Mouse (Mus musculus) heart, embryonic 11.5 days (tissue): Measurements from ENCODE around the gene Coasy. TPM values are rescaled to one million over a fixed set of nuclear protein-coding genes. Genes with fewer than 3 reads are reported as not detected.

Experiments used
- ATAC-seq: fragments of 200-750 bp; cut with Nextera tagmentation; replicated peaks from 2 replicates; pipeline ENCODE4 v1.8.0; 2017; ENCODE audit warnings: moderate library complexity; ENCODE audit not compliant: insufficient number of reproducible peaks, low FRiP score, low TSS enrichment
- H3K27ac ChIP-seq: fragments of 300-500 bp; sonication (generic); 2 replicates; pipeline ENCODE4 v1.5.1; 2014; ENCODE audit warnings: mild to moderate bottlenecking, low read depth, low read length
- H3K27me3 ChIP-seq: fragments of 300-500 bp; sonication (generic); 2 replicates; pipeline ENCODE4 v1.6.1; 2014; ENCODE audit warnings: mild to moderate bottlenecking, low read length, mixed read lengths; ENCODE audit not compliant: control insufficient read depth, insufficient read depth
- H3K36me3 ChIP-seq: fragments of 300-500 bp; sonication (generic); 2 replicates; pipeline ENCODE4 v1.6.1; 2014; ENCODE audit warnings: mild to moderate bottlenecking, low read length, moderate library complexity, mixed read lengths; ENCODE audit not compliant: control insufficient read depth, insufficient read depth
- H3K4me1 ChIP-seq: fragments of 300-500 bp; sonication (generic); 2 replicates; pipeline ENCODE4 v1.6.1; 2014; ENCODE audit warnings: low read length; ENCODE audit not compliant: control insufficient read depth, insufficient read depth
- H3K4me2 ChIP-seq: fragments of 300-500 bp; sonication (generic); 2 replicates; pipeline ENCODE4 v1.6.1; 2014; ENCODE audit warnings: mild to moderate bottlenecking, moderate library complexity
- H3K4me3 ChIP-seq: fragments of 300-500 bp; sonication (generic); 2 replicates; pipeline ENCODE4 v1.5.1; 2014; ENCODE audit warnings: low read depth, low read length
- H3K9ac ChIP-seq: fragments of 300-500 bp; sonication (generic); 2 replicates; pipeline ENCODE4 v1.6.1; 2014; ENCODE audit warnings: mild to moderate bottlenecking, low read depth, low read length, moderate library complexity
- H3K9me3 ChIP-seq: fragments of 300-500 bp; sonication (generic); replicated peaks from 2 replicates; pipeline ENCODE4 v1.6.1; 2016; ENCODE audit warnings: low read length; ENCODE audit not compliant: control insufficient read depth
- WGBS: fragments of 180-500 bp; shearing (Covaris S2); extraction: QIAGEN DNeasy Blood & Tissue Kit; methylation state at CpG from one replicate; pipeline ENCODE4 v1.1.7; 2014; ENCODE audit not compliant: insufficient replicate concordance; 5-methylcytosine and 5-hydroxymethylcytosine counted together
- polyA plus RNA-seq: library from polyadenylated mRNA; unstranded; fragments of >200 nt; fragmentation: Nextera tagmentation; extraction: Ambion mirVana; gene quantifications from 2 replicates; pipeline ENCODE4 v1.2.1, GENCODE M21; 2014

The Coasy gene
- polyA plus RNA-seq, 1 experiment from 2014 or later = 29.6 TPM

DNA sequence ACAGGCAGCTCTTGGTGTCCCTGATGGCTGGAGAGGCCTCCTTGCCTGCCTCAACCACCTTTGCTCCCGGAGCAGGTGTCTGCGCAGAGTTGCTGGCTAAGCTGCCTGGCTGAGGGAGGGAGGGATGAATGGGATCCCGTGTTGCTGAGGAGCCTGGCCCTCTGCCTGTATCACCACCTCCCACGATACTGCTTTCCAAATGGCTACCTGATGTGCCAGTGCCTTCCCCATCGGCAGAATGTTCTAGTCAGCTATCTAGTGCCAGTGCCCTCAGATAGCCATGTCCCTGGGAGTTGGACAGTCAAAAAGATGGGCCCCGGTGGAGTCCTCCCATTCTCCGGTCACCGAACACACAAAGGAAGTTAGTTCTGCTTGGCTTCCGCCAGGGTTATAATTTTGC, 32.0 kb upstream of the Coasy start:
- Histone ChIP-seq H3K27ac (no peak overlapping the region), H3K4me3 (no peak overlapping the region), H3K4me2 (no peak overlapping the region), H3K9ac (no peak overlapping the region), H3K4me1 (peaks cover 8% of the 10 kb centered on the region; the same call in 1 of the 2 replicates), H3K27me3 (no peaks in the 10 kb centered on the region), H3K9me3 (no peaks in the 10 kb centered on the region), H3K36me3 (peaks cover 44% of the 10 kb centered on the region)
- no peak for ATAC-seq
- 90% methylated on average over 9 of the region's 9 CpGs for WGBS

DNA sequence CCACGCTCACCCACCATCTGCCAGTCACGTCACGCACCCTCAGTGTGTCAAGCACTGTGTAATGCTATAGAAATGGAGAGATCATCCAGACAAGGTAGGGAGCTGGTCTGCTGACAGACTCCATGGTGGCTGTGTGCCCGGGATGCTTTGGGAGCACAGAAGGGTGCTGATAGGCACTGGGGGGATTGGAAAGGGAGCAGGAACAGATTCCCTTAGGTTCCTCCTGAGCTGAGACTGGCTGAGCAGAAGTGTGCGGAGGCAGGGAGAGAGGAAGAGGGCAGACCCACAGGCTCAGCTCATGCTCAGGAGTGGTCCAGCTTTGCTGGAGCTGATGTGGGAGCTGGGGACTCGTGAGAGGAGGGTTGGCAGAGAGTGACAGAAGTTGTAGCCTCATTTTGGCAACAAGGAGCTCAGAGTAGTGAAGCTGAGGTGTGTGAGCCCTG, 31.3 kb upstream of the Coasy start:
- Histone ChIP-seq H3K4me1 (peaks cover 7% of the 10 kb centered on the region), H3K27me3 (no peaks in the 10 kb centered on the region), H3K9ac (no peak overlapping the region), H3K9me3 (no peaks in the 10 kb centered on the region), H3K27ac (no peak overlapping the region), H3K4me3 (no peak overlapping the region), H3K4me2 (no peak overlapping the region), H3K36me3 (peaks cover 37% of the 10 kb centered on the region)
- WGBS = 82% methylated on average over 6 of the region's 6 CpGs
- no peak for ATAC-seq

GRCm38 (mm10) chr11:101051617-101052016, 30.7 kb upstream of the Coasy start:
- Histone ChIP-seq H3K36me3 (peaks cover 34% of the 10 kb centered on the region), H3K27ac (no peak overlapping the region), H3K27me3 (no peaks in the 10 kb centered on the region), H3K4me2 (no peak overlapping the region), H3K4me1 (peaks cover 9% of the 10 kb centered on the region), H3K4me3 (no peak overlapping the region), H3K9me3 (no peaks in the 10 kb centered on the region), H3K9ac (no peak overlapping the region)
- ATAC-seq = no peak
- 81% methylated on average over 8 of the region's 8 CpGs for WGBS

DNA sequence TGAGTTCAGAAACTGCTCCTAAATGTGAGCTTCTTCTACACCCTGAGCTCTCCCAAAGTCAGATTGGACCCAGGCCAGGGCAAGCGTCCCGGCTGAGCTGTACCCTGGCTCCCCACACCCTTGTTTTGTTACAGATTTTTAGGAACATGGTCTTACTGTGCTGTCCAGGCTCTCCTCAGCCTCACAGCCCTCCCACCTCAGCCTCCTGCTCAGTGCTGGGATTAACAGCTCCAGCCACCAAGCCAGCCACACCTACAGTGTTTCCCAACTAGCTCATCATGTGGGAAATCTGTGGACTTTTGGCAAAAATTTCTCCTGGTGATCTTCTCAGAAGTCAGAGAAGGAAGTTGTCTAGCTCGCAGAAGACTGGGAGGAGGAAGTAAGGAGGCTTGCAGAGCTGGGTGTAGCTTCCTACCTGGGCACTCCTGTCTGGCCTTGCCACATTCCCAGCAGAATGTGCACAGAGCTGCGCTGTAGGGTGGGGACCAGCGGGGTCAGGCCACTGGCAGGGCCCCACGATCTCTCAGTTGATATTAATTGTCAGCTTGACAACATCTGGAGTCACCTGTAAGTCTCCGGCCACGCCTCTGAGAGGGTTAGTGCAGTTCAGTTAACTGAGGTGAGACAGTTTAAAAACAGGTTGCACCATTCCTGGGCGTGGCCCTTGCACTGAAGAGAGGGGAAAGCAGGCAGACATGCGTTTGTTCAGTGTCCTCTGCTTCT, 29.5 kb upstream of the Coasy start:
- Histone ChIP-seq H3K9me3 (no peaks in the 10 kb centered on the region), H3K4me3 (no peak overlapping the region), H3K27me3 (no peaks in the 10 kb centered on the region), H3K4me1 (peaks cover 22% of the 10 kb centered on the region), H3K4me2 (no peak overlapping the region), H3K9ac (no peak overlapping the region), H3K27ac (no peak overlapping the region), H3K36me3 (peaks cover 30% of the 10 kb centered on the region)
- ATAC-seq = no peak
- 91% methylated on average over 10 of the region's 10 CpGs for WGBS

DNA sequence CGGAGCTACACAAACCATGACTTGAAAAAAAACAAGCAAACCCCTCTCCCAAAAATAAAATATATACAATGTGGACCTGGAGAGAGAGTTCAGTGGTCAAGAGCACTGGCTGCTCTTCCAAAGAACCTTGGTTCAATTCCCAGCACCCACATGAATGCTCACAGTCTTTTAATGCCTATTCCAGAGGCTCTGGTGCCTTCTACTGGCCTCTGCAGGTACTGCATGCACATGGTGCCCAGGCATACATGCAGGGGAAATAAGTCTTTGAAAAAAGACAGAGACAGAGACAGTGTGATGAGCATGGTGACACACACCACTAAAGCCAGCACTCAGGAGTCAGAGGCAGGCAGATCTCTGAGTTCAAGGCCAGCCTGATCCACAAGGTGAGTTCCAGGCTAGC, 28.4 kb upstream of the Coasy start:
- Histone ChIP-seq H3K4me2 (no peak overlapping the region), H3K27ac (no peak overlapping the region), H3K9ac (no peak overlapping the region), H3K4me1 (peaks cover 33% of the 10 kb centered on the region), H3K27me3 (no peaks in the 10 kb centered on the region), H3K4me3 (no peak overlapping the region), H3K36me3 (peaks cover 21% of the 10 kb centered on the region), H3K9me3 (no peaks in the 10 kb centered on the region)
- ATAC-seq = no peak
- WGBS = 93% methylated on average over 1 of the region's 1 CpGs

DNA sequence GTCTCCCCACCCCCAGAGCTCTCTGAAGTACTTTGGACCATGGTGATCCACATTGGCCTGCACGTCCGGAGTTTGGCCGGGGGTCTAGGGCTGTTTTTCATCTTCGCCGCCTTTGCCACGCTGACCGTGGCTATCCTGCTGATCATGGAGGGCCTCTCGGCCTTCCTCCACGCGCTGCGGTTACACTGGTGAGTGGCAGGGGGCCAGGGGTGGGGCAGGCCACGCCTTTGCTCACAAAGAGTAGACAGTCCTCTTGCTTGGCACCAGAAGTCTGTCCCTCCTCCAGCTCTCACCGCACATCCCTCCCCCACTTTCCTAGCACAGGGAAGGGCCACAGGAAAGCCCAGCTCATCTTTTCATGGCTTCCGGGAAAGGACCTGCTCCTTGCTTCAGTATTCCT, 26.9 kb upstream of the Coasy start:
- Histone ChIP-seq H3K27me3 (no peaks in the 10 kb centered on the region), H3K4me2 (no peak overlapping the region), H3K4me3 (no peak overlapping the region), H3K4me1 (peaks cover 47% of the 10 kb centered on the region), H3K9me3 (no peaks in the 10 kb centered on the region), H3K9ac (no peak overlapping the region), H3K27ac (no peak overlapping the region), H3K36me3 (peaks cover 21% of the 10 kb centered on the region)
- 74% methylated on average over 14 of the region's 14 CpGs for WGBS
- ATAC-seq = no peak

GRCm38 (mm10) chr11:101056885-101057284, 25.5 kb upstream of the Coasy start:
- peaks cover 17% of the 10 kb centered on the region for H3K36me3 ChIP-seq
- peak overlapping the region; percentile 40 for H3K9ac ChIP-seq
- no peaks in the 10 kb centered on the region for H3K27me3 ChIP-seq
- WGBS = 23% methylated on average over 8 of the region's 8 CpGs
- no peak overlapping the region for H3K4me3 ChIP-seq
- H3K4me1 ChIP-seq = peaks cover 60% of the 10 kb centered on the region
- no peaks in the 10 kb centered on the region for H3K9me3 ChIP-seq
- peak overlapping the region; percentile 84 for H3K27ac ChIP-seq
- no peak; the same call in 1 of the 2 replicates for ATAC-seq
- peak overlapping the region; percentile 31 for H3K4me2 ChIP-seq

DNA sequence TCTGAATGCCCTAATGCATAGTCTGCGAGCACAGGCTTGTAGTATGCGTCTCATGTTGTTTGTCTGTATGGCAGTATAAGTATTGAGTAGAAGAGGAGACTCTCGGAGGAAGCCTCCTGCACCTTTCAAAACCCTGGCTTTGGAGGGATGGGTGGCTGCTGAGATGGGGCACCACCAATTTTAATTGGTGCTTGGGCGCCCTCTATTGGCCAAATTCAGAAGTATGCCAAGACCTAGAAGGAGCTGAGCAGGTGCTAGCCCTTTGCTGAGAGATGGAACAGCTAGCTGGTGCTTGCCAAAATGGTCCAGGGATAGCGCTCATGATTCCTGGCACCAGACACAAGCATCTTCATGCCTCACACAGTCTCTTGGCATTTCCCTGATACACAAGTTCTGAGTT, 24.5 kb upstream of the Coasy start:
- H3K9me3 ChIP-seq = no peaks in the 10 kb centered on the region
- H3K27ac ChIP-seq = peak overlapping the region; percentile 84; the same call in 1 of the 2 replicates
- no peak overlapping the region for H3K4me2 ChIP-seq
- no peak overlapping the region for H3K4me3 ChIP-seq
- no peaks in the 10 kb centered on the region for H3K27me3 ChIP-seq
- peaks cover 17% of the 10 kb centered on the region for H3K36me3 ChIP-seq
- no peak overlapping the region for H3K9ac ChIP-seq
- peaks cover 70% of the 10 kb centered on the region for H3K4me1 ChIP-seq
- no peak for ATAC-seq
- WGBS = 31% methylated on average over 5 of the region's 5 CpGs

GRCm38 (mm10) chr11:101058726-101059125, 23.6 kb upstream of the Coasy start:
- Histone ChIP-seq H3K4me1 (peaks cover 78% of the 10 kb centered on the region), H3K4me3 (no peak overlapping the region), H3K4me2 (no peak overlapping the region), H3K27ac (peak overlapping the region; percentile 99), H3K27me3 (no peaks in the 10 kb centered on the region), H3K36me3 (peaks cover 10% of the 10 kb centered on the region), H3K9ac (peak overlapping the region; percentile 17; the same call in 1 of the 2 replicates), H3K9me3 (no peaks in the 10 kb centered on the region)
- whole genome bisulfite sequencing = 48% methylated on average over 5 of the region's 5 CpGs
- ATAC-seq = no peak
